Mouse (Mus musculus) intestine, embryonic 15.5 days (tissue): Measurements from ENCODE around the gene Taldo1. TPM values are rescaled to one million over a fixed set of nuclear protein-coding genes. Genes with fewer than 3 reads are reported as not detected.
A peak's percentile ranks its signal among the peaks of the same experiment; 100 is the strongest.

Source experiments
- ATAC-seq: fragments of 200-750 bp; cut with Nextera tagmentation; 2 replicates; pipeline ENCODE4 v1.8.0; 2017; ENCODE audit warnings: moderate TSS enrichment, moderate library complexity
- H3K27ac ChIP-seq: fragments of 300-500 bp; sonication (generic); 2 replicates; pipeline ENCODE4 v1.5.1; 2015; ENCODE audit warnings: mild to moderate bottlenecking, inconsistent platforms
- H3K27me3 ChIP-seq: fragments of 300-500 bp; sonication (generic); replicated peaks from 2 replicates; pipeline ENCODE4 v1.6.1; 2015; ENCODE audit warnings: inconsistent platforms
- H3K36me3 ChIP-seq: fragments of 300-500 bp; sonication (generic); 2 replicates; pipeline ENCODE4 v1.6.1; 2015; ENCODE audit warnings: inconsistent platforms
- H3K4me1 ChIP-seq: fragments of 300-500 bp; sonication (generic); replicated peaks from 2 replicates; pipeline ENCODE4 v1.6.1; 2015; ENCODE audit warnings: inconsistent platforms
- H3K4me2 ChIP-seq: fragments of 300-500 bp; sonication (generic); replicated peaks from 2 replicates; pipeline ENCODE4 v1.6.1; 2015; ENCODE audit warnings: mild to moderate bottlenecking, inconsistent platforms
- H3K4me3 ChIP-seq: fragments of 300-500 bp; sonication (generic); replicated peaks from 2 replicates; pipeline ENCODE4 v1.5.1; 2015; ENCODE audit warnings: inconsistent platforms
- H3K9ac ChIP-seq: fragments of 300-500 bp; sonication (generic); 2 replicates; pipeline ENCODE4 v1.6.1; 2015; ENCODE audit warnings: inconsistent platforms
- H3K9me3 ChIP-seq: fragments of 300-500 bp; sonication (generic); 2 replicates; pipeline ENCODE4 v1.6.1; 2016; ENCODE audit warnings: inconsistent platforms
- WGBS: fragments of 180-500 bp; shearing (Covaris S2); methylation state at CpG from one replicate; pipeline ENCODE4 v1.1.7; 2015; 5-methylcytosine and 5-hydroxymethylcytosine counted together
- polyA plus RNA-seq: library from polyadenylated mRNA; unstranded; fragments of >200 nt; fragmentation: Nextera tagmentation; extraction: Ambion mirVana; gene quantifications from 2 replicates; pipeline ENCODE4 v1.2.1, GENCODE M21; 2015

The Taldo1 gene
- polyA plus RNA-seq, 1 experiment from 2014 or later: 458 TPM

DNA sequence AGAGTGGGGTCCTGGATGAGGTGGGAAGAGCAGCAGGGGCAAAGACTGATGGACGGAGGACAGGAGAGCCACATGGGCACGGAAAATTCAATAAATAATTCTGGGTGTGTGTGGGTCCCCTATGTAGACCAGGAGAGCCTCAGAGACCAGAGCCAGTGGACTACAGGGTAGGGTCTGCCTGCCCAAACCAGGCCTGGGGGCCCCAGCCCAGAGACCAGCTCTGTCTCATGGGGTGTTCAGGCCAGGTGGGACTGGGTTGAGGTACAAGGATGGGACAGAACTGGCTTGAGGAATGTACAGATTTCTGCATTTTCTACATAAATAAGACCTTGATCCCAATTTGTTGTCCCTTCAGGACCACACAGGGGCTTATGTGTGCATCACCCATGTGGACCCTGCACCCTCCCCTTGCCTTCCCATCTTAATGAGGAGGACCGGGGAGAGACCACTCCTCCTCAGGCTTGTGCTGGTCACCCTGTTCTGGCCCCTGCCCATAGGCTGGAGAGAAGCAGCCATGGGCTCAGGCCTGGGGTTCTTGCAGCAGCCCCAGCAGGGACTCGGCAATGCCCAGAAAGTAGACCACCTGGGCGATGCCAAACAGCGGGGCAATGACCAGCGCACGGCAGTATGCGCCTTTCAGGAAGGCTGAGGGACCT lies 38.7 kb downstream of the Taldo1 start:
- ATAC-seq: no peak
- peaks cover 25% of the 10 kb centered on the region; the same call in 1 of the 2 replicates for H3K36me3 ChIP-seq
- 90% methylated on average over 9 of the region's 9 CpGs for WGBS

DNA sequence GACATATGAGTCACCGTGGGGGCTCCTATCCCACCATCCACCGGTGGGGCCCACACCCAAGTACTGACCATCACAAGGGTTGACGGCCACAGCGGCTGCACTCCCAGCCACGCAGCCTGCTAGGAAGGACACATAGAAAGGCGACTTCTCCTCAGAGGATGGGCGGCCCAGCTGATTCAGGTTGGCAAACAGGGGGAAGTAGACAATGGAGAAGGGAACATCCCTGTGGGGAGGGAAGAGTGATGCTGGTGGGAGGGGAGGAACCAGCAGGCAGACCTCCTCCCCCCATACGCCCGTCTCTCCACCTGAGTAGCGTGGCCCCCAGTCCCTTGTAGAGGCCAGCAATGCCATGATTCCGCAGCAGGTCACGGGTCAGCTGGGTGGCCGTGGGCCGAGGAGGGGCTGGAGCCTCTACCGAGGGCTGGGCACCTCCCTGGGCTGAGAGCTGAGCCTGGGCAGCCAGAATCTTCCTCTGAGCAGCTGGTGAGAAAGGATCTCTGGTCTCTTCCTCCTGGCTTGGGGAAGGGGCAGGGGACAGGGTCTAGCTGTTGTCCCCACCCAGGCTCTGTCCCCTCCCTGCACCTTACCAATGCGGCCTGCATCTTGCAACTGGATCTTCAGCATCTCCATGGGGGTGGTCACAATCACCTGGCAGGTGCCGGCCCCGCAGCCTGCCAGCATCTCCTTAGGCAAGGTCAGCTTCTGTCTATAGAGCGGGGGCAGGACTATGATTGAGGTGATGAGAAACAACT lies 39.6 kb downstream of the Taldo1 start:
- Histone ChIP-seq H3K27ac (no peak overlapping the region), H3K9ac (no peak overlapping the region), H3K4me1 (peaks cover 40% of the 10 kb centered on the region), H3K36me3 (peaks cover 25% of the 10 kb centered on the region; the same call in 1 of the 2 replicates), H3K4me2 (no peak overlapping the region), H3K9me3 (no peaks in the 10 kb centered on the region), H3K27me3 (no peaks in the 10 kb centered on the region), H3K4me3 (no peak overlapping the region)
- WGBS: 94% methylated on average over 19 of the region's 19 CpGs
- ATAC-seq: no peak

More for the DNA sequence above, 38.7 kb downstream of the Taldo1 start:
- no peak overlapping the region for H3K4me3 ChIP-seq
- no peak overlapping the region for H3K4me2 ChIP-seq
- peaks cover 31% of the 10 kb centered on the region for H3K4me1 ChIP-seq
- H3K27me3 ChIP-seq: no peaks in the 10 kb centered on the region
- no peaks in the 10 kb centered on the region for H3K9me3 ChIP-seq
- H3K27ac ChIP-seq: no peak overlapping the region
- no peak overlapping the region; the same call in 1 of the 2 replicates for H3K9ac ChIP-seq

DNA sequence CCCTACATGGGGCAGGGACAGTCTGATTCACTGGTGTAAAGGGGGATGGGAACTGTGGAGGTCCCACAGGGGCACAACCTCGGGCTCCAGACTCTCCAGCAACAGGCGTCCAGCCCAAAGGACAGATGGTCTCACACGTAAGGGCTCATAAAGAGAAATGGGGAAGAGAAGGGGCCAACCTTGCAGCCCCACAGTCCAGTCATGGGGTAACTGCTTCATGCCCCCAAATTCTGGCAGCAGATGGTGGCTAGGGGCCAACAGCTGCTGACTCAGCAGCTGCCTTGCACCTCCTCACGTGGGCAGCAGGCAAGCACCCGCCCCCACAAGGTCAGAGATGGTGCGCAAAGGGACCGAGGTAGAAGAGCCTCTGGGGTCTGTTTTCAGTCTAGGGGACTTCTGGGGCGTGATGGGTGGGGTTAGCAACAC lies 40.2 kb downstream of the Taldo1 start:
- Histone ChIP-seq H3K9me3 (no peaks in the 10 kb centered on the region), H3K27me3 (no peaks in the 10 kb centered on the region), H3K9ac (no peak overlapping the region), H3K4me2 (no peak overlapping the region), H3K27ac (no peak overlapping the region), H3K4me3 (no peak overlapping the region), H3K4me1 (peaks cover 40% of the 10 kb centered on the region), H3K36me3 (peaks cover 25% of the 10 kb centered on the region; the same call in 1 of the 2 replicates)
- 78% methylated on average over 8 of the region's 8 CpGs for WGBS
- no peak for ATAC-seq

DNA sequence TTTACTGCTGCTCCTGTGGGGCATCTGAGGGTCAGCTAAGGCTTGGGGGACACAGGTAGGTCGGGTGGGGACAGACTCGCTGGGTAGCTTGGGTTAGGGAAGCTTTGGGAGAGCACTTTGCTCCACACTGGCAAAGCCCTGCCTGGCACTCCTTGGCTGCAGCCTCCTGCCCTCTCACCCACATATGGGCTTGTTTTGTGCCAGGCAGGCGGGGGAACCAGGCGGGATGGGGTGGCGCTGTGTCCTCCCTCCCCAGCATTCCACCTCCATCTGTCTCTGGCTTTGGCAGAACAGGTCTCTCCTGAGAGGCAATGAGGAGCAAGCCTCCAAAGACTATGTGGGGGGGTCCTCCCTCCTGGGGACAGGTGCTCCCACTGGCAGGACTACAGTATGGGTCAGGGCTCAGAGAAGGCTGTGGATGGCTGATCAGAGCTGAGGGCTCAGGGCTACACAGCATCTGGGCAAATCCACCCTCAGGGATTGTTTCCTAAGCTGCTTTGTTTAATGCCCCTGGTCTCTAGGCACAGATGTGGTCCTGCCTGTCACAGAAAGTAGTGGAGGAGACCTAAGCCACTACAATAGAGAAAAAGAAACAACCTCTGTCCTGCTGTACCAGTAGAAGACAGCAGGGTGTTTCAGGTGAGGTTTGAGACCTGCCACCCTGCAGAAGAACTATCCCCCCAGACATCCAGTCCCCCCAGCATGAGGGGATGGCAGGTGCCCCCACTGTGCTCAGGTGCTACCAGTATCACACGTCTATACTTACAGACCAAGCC lies 40.9 kb downstream of the Taldo1 start:
- Histone ChIP-seq H3K9ac (0 out of 2 replicates have a peak overlapping the region, but pooled peaks have one; percentile 56), H3K9me3 (no peaks in the 10 kb centered on the region), H3K4me3 (no peak overlapping the region), H3K36me3 (peaks cover 25% of the 10 kb centered on the region; the same call in 1 of the 2 replicates), H3K4me1 (peaks cover 40% of the 10 kb centered on the region), H3K27ac (no peak overlapping the region), H3K27me3 (no peaks in the 10 kb centered on the region), H3K4me2 (no peak overlapping the region)
- no peak for ATAC-seq
- WGBS: 88% methylated on average over 6 of the region's 6 CpGs

DNA sequence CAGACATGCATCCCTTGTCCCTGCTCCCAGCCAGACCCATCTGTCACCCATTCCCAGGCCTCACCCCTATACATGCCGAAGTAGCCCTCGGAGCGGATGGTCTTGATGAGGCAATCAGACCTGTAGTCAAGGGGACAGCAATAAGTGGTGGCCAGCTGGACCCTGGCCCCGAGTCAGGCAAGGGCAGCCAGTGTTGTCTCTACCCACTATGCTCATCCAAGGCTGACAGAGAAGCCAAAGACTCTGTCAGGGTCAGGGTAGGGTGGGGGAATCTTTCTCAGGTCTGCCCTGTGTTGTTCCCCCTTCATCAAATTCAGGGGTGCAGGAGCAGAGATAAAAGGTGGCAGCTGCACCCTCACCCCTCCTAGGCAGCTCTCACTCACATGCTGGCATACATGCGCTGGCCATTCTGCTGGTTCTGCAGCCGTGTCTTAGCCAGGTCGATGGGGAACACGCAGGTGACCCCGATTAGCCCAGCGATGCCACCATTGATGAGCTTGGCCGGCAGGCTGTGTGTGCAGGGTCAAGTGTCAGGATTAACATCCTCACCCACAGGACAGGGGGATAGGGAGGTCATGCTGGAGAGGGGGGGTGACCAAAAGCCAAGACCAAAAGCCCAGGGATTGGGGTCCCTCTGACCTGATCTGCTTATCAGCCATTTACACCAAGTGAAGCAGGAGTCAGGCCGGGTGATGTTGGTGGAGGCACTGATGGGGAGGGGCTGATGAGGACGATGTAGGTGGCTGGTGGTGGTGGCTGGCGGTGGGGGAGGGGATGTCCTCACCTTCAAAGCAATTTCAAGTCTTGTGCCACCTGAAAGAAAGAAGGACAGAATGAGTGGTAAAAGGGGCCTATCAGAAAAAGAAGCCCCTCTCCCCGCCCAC lies 41.8 kb downstream of the Taldo1 start:
- Histone ChIP-seq H3K4me2 (peak overlapping the region; percentile 94), H3K4me3 (peak overlapping the region; percentile 36), H3K27ac (no peak overlapping the region), H3K9me3 (no peaks in the 10 kb centered on the region), H3K36me3 (peaks cover 28% of the 10 kb centered on the region; the same call in 1 of the 2 replicates), H3K27me3 (no peaks in the 10 kb centered on the region), H3K9ac (peak overlapping the region; percentile 56), H3K4me1 (peaks cover 40% of the 10 kb centered on the region)
- WGBS: 70% methylated on average over 15 of the region's 15 CpGs
- no peak for ATAC-seq

DNA sequence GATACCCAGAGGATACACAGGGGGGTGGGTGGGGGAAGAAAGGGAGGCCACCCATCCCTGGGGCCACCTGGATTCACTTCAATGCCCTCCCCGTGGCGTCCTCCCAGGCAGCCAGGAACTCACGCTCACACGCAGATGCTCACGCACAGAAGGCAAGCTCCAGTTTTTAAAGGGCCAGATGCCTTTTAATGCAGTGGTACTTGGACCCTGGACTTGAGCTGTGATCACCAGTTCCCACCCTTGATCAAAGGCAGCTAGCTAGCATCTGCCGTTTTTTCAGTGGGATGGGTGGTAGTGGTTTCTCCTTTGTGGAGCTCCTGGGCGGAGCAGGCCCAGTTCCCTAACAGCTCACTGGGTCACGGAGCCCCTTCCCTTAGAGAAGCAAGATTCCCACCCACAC lies 42.5 kb downstream of the Taldo1 start:
- peaks cover 28% of the 10 kb centered on the region; the same call in 1 of the 2 replicates for H3K36me3 ChIP-seq
- no peaks in the 10 kb centered on the region for H3K9me3 ChIP-seq
- peaks cover 37% of the 10 kb centered on the region for H3K4me1 ChIP-seq
- whole genome bisulfite sequencing: 10% methylated on average over 8 of the region's 8 CpGs
- no peaks in the 10 kb centered on the region for H3K27me3 ChIP-seq
- H3K4me2 ChIP-seq: peak overlapping the region; percentile 94
- H3K9ac ChIP-seq: peak overlapping the region; percentile 56
- H3K4me3 ChIP-seq: peak overlapping the region; percentile 36
- H3K27ac ChIP-seq: no peak overlapping the region
- ATAC-seq: no peak

DNA sequence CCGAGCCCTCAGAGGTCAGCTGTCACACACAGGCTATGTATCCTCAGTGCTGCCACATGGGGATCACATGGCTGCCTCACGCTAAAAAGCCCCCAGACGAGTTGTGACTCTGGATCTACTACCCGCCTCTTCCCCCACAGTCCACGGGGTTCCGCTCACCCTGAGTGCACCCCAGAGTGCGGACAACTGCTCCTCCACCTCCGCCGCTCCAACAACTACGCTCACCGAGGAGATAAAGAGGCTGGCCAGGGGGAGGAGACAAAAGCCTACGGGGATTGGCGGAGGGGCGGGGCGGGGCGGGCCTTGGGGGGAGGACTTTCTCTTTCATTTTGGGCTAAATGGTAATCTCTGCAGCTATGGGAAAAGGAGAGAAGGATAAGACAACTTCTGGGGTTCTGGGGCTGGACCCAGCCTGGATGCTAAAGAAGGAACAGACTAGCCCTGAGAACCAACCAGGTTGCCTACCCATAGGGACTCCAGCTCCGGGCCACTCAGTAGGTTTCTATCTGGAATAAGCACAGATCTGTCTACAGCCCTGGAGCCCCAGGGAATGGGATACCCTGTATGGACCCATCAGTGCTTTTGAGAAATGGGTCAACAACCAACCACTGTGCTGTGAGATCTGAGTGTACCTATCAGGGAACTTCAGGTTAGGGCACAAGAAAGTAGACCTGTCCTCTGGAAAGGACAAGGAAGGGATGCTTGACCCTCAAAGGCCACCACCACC lies 43.3 kb downstream of the Taldo1 start:
- Histone ChIP-seq H3K27me3 (no peaks in the 10 kb centered on the region), H3K4me2 (peak overlapping the region; percentile 94), H3K36me3 (peaks cover 28% of the 10 kb centered on the region; the same call in 1 of the 2 replicates), H3K27ac (peak overlapping the region; percentile 11; the same call in 1 of the 2 replicates), H3K4me1 (peaks cover 34% of the 10 kb centered on the region), H3K9me3 (no peaks in the 10 kb centered on the region), H3K9ac (peak overlapping the region; percentile 56), H3K4me3 (peak overlapping the region; percentile 36)
- WGBS: 5% methylated on average over 17 of the region's 17 CpGs
- peak; percentile 46 for ATAC-seq

DNA sequence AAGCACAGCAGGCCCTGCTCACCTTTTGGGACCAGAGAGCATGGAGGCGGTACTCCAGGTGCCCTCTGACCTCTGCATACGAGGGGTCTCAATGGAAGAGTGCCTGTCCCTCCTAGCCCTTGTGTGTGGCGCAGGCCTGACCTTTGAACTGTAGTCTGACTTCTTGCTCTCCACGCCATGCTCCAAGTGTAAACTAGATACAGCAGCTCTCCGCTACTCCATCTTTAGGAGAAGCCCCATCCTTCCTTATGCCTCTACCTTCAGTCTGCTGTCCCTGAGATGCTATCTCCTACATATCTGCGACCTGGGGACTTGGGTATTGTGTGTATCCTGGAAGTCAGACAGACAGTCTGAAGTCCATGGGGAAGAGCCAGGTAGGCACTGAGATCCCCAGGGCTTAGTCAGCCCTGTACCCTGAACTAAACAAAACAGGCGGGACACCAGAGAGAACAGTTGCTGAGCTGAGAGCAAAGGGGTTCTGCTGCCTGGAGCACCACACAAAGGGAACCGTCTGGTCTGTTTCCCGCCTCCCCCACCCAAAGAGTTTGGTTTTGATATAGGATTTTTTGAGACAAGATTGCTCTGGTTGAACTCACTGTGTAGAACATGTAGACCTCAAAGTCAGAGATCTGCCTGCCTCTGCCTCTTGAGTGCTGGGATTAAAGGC lies 44.0 kb downstream of the Taldo1 start:
- no peak for ATAC-seq
- no peak overlapping the region for H3K4me3 ChIP-seq
- H3K4me1 ChIP-seq: peaks cover 38% of the 10 kb centered on the region
- peak overlapping the region; percentile 94 for H3K4me2 ChIP-seq
- H3K9me3 ChIP-seq: no peaks in the 10 kb centered on the region
- peak overlapping the region; percentile 11; the same call in 1 of the 2 replicates for H3K27ac ChIP-seq
- no peaks in the 10 kb centered on the region for H3K27me3 ChIP-seq
- 72% methylated on average over 9 of the region's 9 CpGs for WGBS
- H3K9ac ChIP-seq: no peak overlapping the region
- peaks cover 25% of the 10 kb centered on the region; the same call in 1 of the 2 replicates for H3K36me3 ChIP-seq

DNA sequence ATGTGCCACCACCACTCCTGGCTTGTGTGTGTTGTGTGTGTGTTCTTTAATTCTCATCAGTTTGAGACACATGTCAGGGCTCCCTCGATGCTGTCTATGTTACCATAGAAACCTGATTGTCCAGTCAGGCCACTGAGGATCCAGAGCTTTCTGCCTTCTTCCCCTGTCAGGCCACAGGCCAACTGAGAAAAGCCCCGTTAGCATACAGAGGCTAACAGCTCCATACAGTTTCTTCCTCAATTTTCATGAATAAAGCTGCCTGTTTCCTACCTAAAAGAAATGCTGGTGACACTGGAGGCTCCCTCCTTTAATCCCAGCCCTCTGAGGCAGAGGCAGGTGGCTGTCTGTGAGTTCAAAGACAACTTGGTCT lies 44.5 kb downstream of the Taldo1 start:
- peak overlapping the region; percentile 60 for H3K4me3 ChIP-seq
- H3K27me3 ChIP-seq: no peaks in the 10 kb centered on the region
- 63% methylated on average over 2 of the region's 2 CpGs for WGBS
- peak overlapping the region; percentile 73; the same call in 1 of the 2 replicates for H3K9ac ChIP-seq
- H3K36me3 ChIP-seq: peaks cover 20% of the 10 kb centered on the region; the same call in 1 of the 2 replicates
- no peaks in the 10 kb centered on the region for H3K9me3 ChIP-seq
- no peak for ATAC-seq
- peaks cover 42% of the 10 kb centered on the region for H3K4me1 ChIP-seq
- no peak overlapping the region for H3K27ac ChIP-seq
- peak overlapping the region; percentile 94 for H3K4me2 ChIP-seq
